Mouse (Mus musculus): Measurements from ENCODE around the gene Cnbd2. TPM values are rescaled to one million over a fixed set of nuclear protein-coding genes. Genes with fewer than 3 reads are reported as not detected.

Cnbd2 gene
- total and polyA plus RNA-seq, 3 experiments = 1.0 to 3.6 (median 3.0) TPM

DNA sequence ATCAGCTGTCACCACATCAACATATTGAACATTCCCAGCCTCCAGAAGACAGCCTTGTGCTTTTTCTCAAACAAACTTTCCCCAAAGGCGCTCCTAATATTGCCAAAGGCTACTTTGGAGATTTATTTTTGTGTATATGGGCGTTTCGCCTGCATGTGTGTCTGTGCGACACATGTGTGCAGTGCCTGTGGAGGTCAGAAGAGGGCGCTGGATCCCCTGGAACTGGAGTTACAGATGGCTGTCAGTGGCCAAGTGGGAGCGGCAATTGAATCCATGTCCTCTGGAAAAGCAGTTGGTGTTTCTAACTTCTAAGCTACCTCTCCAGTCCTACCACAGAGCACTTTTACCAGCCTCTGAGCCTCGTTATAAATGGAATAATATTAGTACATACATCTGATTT lies 39.1 kb downstream of the Cnbd2 start:
- Histone ChIP-seq H3K4me1 (ENCODE audit: control insufficient read depth in 1 of 2, insufficient read depth in 2 of 2) (peaks cover 0 to 18% of the 10 kb centered on the region in 2 experiments; a peak in 2 of 4 replicates), H3K4me2 (ENCODE audit: insufficient read depth, low read depth, poor library complexity, severe bottlenecking) (no peak overlapping the region), H3K27me3 (replicated peaks) (no peaks in the 10 kb centered on the region), H3K79me2 (replicated peaks; ENCODE audit: control insufficient read depth, extremely low read depth, insufficient read depth, poor library complexity, severe bottlenecking) (no peaks in the 10 kb centered on the region), H3K9me3 (replicated peaks; ENCODE audit: low read length) (peaks cover 2% of the 10 kb centered on the region), H3K36me3 (replicated peaks in 1 of 2; ENCODE audit: control insufficient read depth in 1 of 2, insufficient read depth in 1 of 2, low read length in 1 of 2) (no peaks in the 10 kb centered on the region), H3K27ac (ENCODE audit: insufficient read depth, low read depth) (no peak overlapping the region), H3K4me3 (replicated peaks in 1 of 3; ENCODE audit: low read depth in 2 of 3, low read length in 2 of 3, poor library complexity in 1 of 3) (no peak overlapping the region), H3K9ac (ENCODE audit: insufficient read depth, low read depth) (no peak overlapping the region)
- in situ Hi-C loops (cut with MboI; ENCODE audit: low pct_ligation_motif_present, low pct_unique_long_range_greater_than_20kb, low sequenced_read_pairs) (no loop called here), dilution Hi-C loops (cut with MboI; ENCODE audit: extremely low pct_ligation_motif_present, extremely low pct_unique_long_range_greater_than_20kb, low sequenced_read_pairs) (no loop called here)
- no peak for DNase-seq (ENCODE audit: extremely low read depth)
- TF ChIP-seq CTCF (conservative IDR thresholded peaks at IDR 0.05 in 1 of 2, IDR thresholded peaks at IDR 0.05 in 1 of 2; ENCODE audit: low read depth in 2 of 2, low read length in 2 of 2) = peak in 1 of 2 experiments; percentile 10; a peak in 1 of 4 replicates
- TF ChIP-seq KAT2A (IDR thresholded peaks at IDR 0.05; ENCODE audit: insufficient replicate concordance, low read length) = no peak

DNA sequence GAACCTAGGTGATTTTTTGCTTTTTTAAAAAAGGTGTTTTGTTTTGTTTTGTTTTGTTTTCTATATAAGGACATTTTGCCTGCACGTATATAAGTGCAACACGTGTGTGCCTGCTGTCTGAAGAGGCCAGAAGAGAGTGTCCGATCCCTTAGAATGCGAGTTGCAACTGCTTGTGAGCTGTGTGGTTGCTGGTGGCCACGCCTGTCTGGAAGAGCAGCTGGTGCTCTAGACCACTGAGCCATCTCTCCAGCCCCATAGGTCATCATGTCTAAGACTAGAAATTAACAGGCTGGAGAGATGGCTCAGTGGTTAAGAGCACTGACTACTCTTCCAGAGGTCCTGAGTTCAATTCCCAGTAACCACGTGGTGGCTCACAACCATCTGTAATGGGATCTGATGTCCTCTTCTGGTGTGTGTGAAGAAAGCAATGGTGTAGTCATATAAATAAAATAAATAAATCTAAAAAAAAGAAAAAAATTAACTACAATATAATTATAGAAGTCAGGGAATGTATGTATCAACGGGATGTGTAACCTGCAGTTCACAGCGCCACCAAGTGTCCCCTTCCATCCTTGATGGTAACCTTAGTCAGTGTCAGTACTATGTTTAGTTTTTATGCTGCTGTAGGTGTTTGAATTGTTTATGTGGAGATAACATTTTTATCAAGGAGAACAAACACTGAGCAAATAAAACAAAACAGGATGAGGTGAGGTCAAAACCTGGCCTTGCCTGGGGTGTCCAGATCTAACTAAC lies 40.5 kb downstream of the Cnbd2 start:
- TF ChIP-seq ELF1 (IDR thresholded peaks at IDR 0.05; ENCODE audit: low read depth, low read length) (no peak), RAD21 (IDR thresholded peaks at IDR 0.05; ENCODE audit: low read depth, low read length) (peak; percentile 53), ZNF384 (IDR thresholded peaks at IDR 0.05; ENCODE audit: low read depth, low read length) (no peak), TCF12 (IDR thresholded peaks at IDR 0.05; ENCODE audit: low read depth, low read length) (no peak), ZKSCAN1 (IDR thresholded peaks at IDR 0.05; ENCODE audit: borderline replicate concordance, low read depth, low read length) (no peak), ZC3H11A (IDR thresholded peaks at IDR 0.05; ENCODE audit: low read depth, low read length) (no peak), SMC3 (IDR thresholded peaks at IDR 0.05; ENCODE audit: low read depth, low read length) (peak; percentile 8; the same call in 1 of the 2 replicates), TBP (conservative IDR thresholded peaks at IDR 0.05; ENCODE audit: low read depth, low read length) (peak; percentile 56; the same call in 1 of the 2 replicates), MAX (IDR thresholded peaks at IDR 0.05; ENCODE audit: low read length) (no peak), JUN (IDR thresholded peaks at IDR 0.05; ENCODE audit: insufficient read depth, low read depth, low read length) (no peak), NRF1 (IDR thresholded peaks at IDR 0.05; ENCODE audit: low read depth, low read length) (no peak), CTCF (conservative IDR thresholded peaks at IDR 0.05 in 1 of 2, IDR thresholded peaks at IDR 0.05 in 1 of 2; ENCODE audit: low read depth in 2 of 2, low read length in 2 of 2) (peak in 1 of 2 experiments; percentile 61; a peak in 2 of 4 replicates)
- no peak overlapping the region for H3K4me2 ChIP-seq (ENCODE audit: insufficient read depth, low read depth, poor library complexity, severe bottlenecking)
- H3K79me2 ChIP-seq (replicated peaks; ENCODE audit: control insufficient read depth, extremely low read depth, insufficient read depth, poor library complexity, severe bottlenecking) = no peaks in the 10 kb centered on the region
- dilution Hi-C loops (cut with MboI; ENCODE audit: extremely low pct_ligation_motif_present, extremely low pct_unique_long_range_greater_than_20kb, low sequenced_read_pairs) = no loop called here
- no peak for DNase-seq (ENCODE audit: extremely low read depth)
- no peaks in the 10 kb centered on the region for H3K36me3 ChIP-seq (replicated peaks in 1 of 2; ENCODE audit: control insufficient read depth in 1 of 2, insufficient read depth in 1 of 2, low read length in 1 of 2)
- no peaks in the 10 kb centered on the region for H3K27me3 ChIP-seq (replicated peaks)
- H3K4me1 ChIP-seq (ENCODE audit: control insufficient read depth in 1 of 2, insufficient read depth in 2 of 2) = peaks cover 0 to 19% of the 10 kb centered on the region in 2 experiments; a peak in 2 of 4 replicates
- in situ Hi-C loops (cut with MboI; ENCODE audit: low pct_ligation_motif_present, low pct_unique_long_range_greater_than_20kb, low sequenced_read_pairs) = no loop called here
- peaks cover 2% of the 10 kb centered on the region for H3K9me3 ChIP-seq (replicated peaks; ENCODE audit: low read length)
- H3K27ac ChIP-seq (ENCODE audit: insufficient read depth, low read depth) = no peak overlapping the region
- H3K4me3 ChIP-seq (replicated peaks in 1 of 3; ENCODE audit: low read depth in 2 of 3, low read length in 2 of 3, poor library complexity in 1 of 3) = no peak overlapping the region
- no peak overlapping the region for H3K9ac ChIP-seq (ENCODE audit: insufficient read depth, low read depth)
